Mouse (Mus musculus) MEL (cell line): ENCODE data around the gene Hsd11b2. TPM values are rescaled to one million over a fixed set of nuclear protein-coding genes. Genes with fewer than 3 reads are reported as not detected.

ENCODE experiments used
- DNase-seq: peaks from one replicate; pipeline ENCODE4 v3.0.0; 2011; ENCODE audit warnings: low read depth, low spot score
- H3K27ac ChIP-seq: 2 replicates; pipeline ENCODE4 v1.5.1; 2012; ENCODE audit warnings: low read depth, mild to moderate bottlenecking, control low read depth, low read length, moderate library complexity; ENCODE audit not compliant: control insufficient read depth
- H3K27me3 ChIP-seq, 2 experiments: fragments of 150-350 bp in 1 of 2; sonication (generic) in 1 of 2; 2 replicates each; pipeline ENCODE4 v1.6.1; 2012; ENCODE audit warnings: low read length in 2 of 2, mild to moderate bottlenecking in 2 of 2, improper control_type of control experiment in 1 of 2, moderate library complexity in 1 of 2; ENCODE audit not compliant: insufficient read depth in 2 of 2, control insufficient read depth in 1 of 2
- H3K36me3 ChIP-seq, 2 experiments: 2 replicates each; pipeline ENCODE4 v1.6.1; 2012 to 2014; ENCODE audit warnings: low read length in 2 of 2, improper control_type of control experiment in 1 of 2, inconsistent platforms in 1 of 2, mild to moderate bottlenecking in 1 of 2; ENCODE audit not compliant: insufficient read depth in 2 of 2, control insufficient read depth in 1 of 2
- H3K4me1 ChIP-seq, 2 experiments: fragments of 150-350 bp in 1 of 2; sonication (generic) in 1 of 2; 2 replicates each; pipeline ENCODE4 v1.6.1; 2012; ENCODE audit warnings: low read length in 2 of 2, improper control_type of control experiment in 1 of 2, mild to moderate bottlenecking in 1 of 2; ENCODE audit not compliant: insufficient read depth in 2 of 2, control insufficient read depth in 1 of 2
- H3K4me3 ChIP-seq, 2 experiments: fragments of 150-350 bp in 1 of 2; sonication (generic) in 1 of 2; 2 replicates each; pipeline ENCODE4 v1.5.1; 2012; ENCODE audit warnings: low read depth in 2 of 2, low read length in 2 of 2, mild to moderate bottlenecking in 2 of 2, moderate library complexity in 2 of 2, control low read depth in 1 of 2, improper control_type of control experiment in 1 of 2; ENCODE audit not compliant: control insufficient read depth in 1 of 2, insufficient read depth in 1 of 2
- H3K79me2 ChIP-seq: 2 replicates; pipeline ENCODE4 v1.6.1; 2012; ENCODE audit warnings: mild to moderate bottlenecking, low read length, moderate library complexity; ENCODE audit not compliant: control insufficient read depth, poor library complexity, insufficient read depth
- H3K9ac ChIP-seq: 2 replicates; pipeline ENCODE4 v1.6.1; 2012; ENCODE audit warnings: low read depth, mild to moderate bottlenecking, control low read depth, low read length, moderate library complexity; ENCODE audit not compliant: control insufficient read depth, poor library complexity, severe bottlenecking
- H3K9me3 ChIP-seq: fragments of 150-350 bp; sonication (generic); replicated peaks from 2 replicates; pipeline ENCODE4 v1.6.1; 2012; ENCODE audit warnings: mild to moderate bottlenecking, low read length, improper control_type of control experiment, moderate library complexity; ENCODE audit not compliant: insufficient read depth
- BHLHE40 ChIP-seq: IDR thresholded peaks from 2 replicates; pipeline ENCODE4 v1.6.1; 2012; ENCODE audit warnings: low read depth, mild to moderate bottlenecking, inconsistent platforms, low read length, improper control_type of control experiment, borderline replicate concordance
- CHD1 ChIP-seq: IDR thresholded peaks from 2 replicates; pipeline ENCODE4 v1.6.1; 2012; ENCODE audit warnings: low read depth, mild to moderate bottlenecking, inconsistent platforms, low read length, improper control_type of control experiment
- CHD2 ChIP-seq: IDR thresholded peaks from 2 replicates; pipeline ENCODE4 v1.6.1; 2011; ENCODE audit warnings: low read length, improper control_type of control experiment
- GABPA ChIP-seq: IDR thresholded peaks from 2 replicates; pipeline ENCODE4 v1.6.1; 2012; ENCODE audit warnings: low read depth, mild to moderate bottlenecking, inconsistent platforms, low read length, improper control_type of control experiment, moderate library complexity
- KAT2A ChIP-seq: conservative IDR thresholded peaks from 2 replicates; pipeline ENCODE4 v1.6.1; 2012; ENCODE audit warnings: low read depth, low read length, improper control_type of control experiment, inconsistent platforms
- MAFK ChIP-seq: IDR thresholded peaks from 2 replicates; pipeline ENCODE4 v1.6.1; 2011; ENCODE audit warnings: low read depth, mild to moderate bottlenecking, low read length, improper control_type of control experiment, borderline replicate concordance
- MAX ChIP-seq: IDR thresholded peaks from 2 replicates; pipeline ENCODE4 v1.6.1; 2011; ENCODE audit warnings: low read length, improper control_type of control experiment
- MAZ ChIP-seq: IDR thresholded peaks from 2 replicates; pipeline ENCODE4 v1.6.1; 2012; ENCODE audit warnings: low read depth, mild to moderate bottlenecking, inconsistent platforms, low read length, improper control_type of control experiment
- MYB ChIP-seq: IDR thresholded peaks from 2 replicates; pipeline ENCODE4 v1.6.1; 2011; ENCODE audit warnings: mild to moderate bottlenecking, low read depth, low read length, improper control_type of control experiment
- POLR2AphosphoS2 ChIP-seq: IDR thresholded peaks from 2 replicates; pipeline ENCODE4 v1.6.1; 2011; ENCODE audit warnings: low read length, improper control_type of control experiment
- POLR2AphosphoS5 ChIP-seq: IDR thresholded peaks from 2 replicates; pipeline ENCODE4 v1.6.1; 2012; ENCODE audit warnings: low read depth, borderline replicate concordance, mild to moderate bottlenecking, inconsistent platforms, low read length, moderate library complexity, mixed read lengths
- RAD21 ChIP-seq: IDR thresholded peaks from 2 replicates; pipeline ENCODE4 v1.6.1; 2011; ENCODE audit warnings: mild to moderate bottlenecking, low read depth, low read length, improper control_type of control experiment
- SIN3A ChIP-seq: IDR thresholded peaks from 2 replicates; pipeline ENCODE4 v1.6.1; 2012; ENCODE audit warnings: low read length, improper control_type of control experiment, inconsistent platforms
- SMC3 ChIP-seq: IDR thresholded peaks from 2 replicates; pipeline ENCODE4 v1.6.1; 2011; ENCODE audit warnings: low read depth, low read length, improper control_type of control experiment
- USF1 ChIP-seq: IDR thresholded peaks from 2 replicates; pipeline ENCODE4 v1.6.1; 2014; ENCODE audit warnings: low read depth, mild to moderate bottlenecking, inconsistent platforms, low read length, improper control_type of control experiment, moderate library complexity
- ZC3H11A ChIP-seq: IDR thresholded peaks from 2 replicates; pipeline ENCODE4 v1.6.1; 2012; ENCODE audit warnings: low read depth, mild to moderate bottlenecking, inconsistent platforms, low read length, improper control_type of control experiment
- ZKSCAN1 ChIP-seq: IDR thresholded peaks from 2 replicates; pipeline ENCODE4 v1.6.1; 2012; ENCODE audit warnings: low read depth, mild to moderate bottlenecking, inconsistent platforms, low read length, improper control_type of control experiment, moderate library complexity
- ZMIZ1 ChIP-seq: IDR thresholded peaks from 2 replicates; pipeline ENCODE4 v1.6.1; 2012; ENCODE audit warnings: low read depth, mild to moderate bottlenecking, inconsistent platforms, low read length, improper control_type of control experiment, moderate library complexity
- ZNF384 ChIP-seq: IDR thresholded peaks from 2 replicates; pipeline ENCODE4 v1.6.1; 2012; ENCODE audit warnings: low read depth, mild to moderate bottlenecking, inconsistent platforms, low read length, improper control_type of control experiment
- polyA plus RNA-seq, 2 experiments: library from polyadenylated mRNA; stranded (reverse) in 1 of 2; unstranded in 1 of 2; fragments of >175 nt in 1 of 2; fragments of >200 nt in 1 of 2; gene quantifications; 2 replicates each; pipeline versions ENCODE4 v1.2.1 to v1.2.4; 2012; ENCODE audit warnings: low replicate concordance in 2 of 2, low read depth in 1 of 2; ENCODE audit not compliant: insufficient read length in 2 of 2, insufficient read depth in 1 of 2, missing spikeins in 1 of 2
- total RNA-seq: library from RNA; depleted of rRNA; stranded (reverse); fragments of 300-350 nt; gene quantifications from 2 replicates; pipeline ENCODE4 v1.2.3, GENCODE M21; 2012

Hsd11b2 gene
- total and polyA plus RNA-seq, 3 experiments = 0.27 to 2.1 TPM; not detected in 1

- DNase-seq = no peak
- Histone ChIP-seq H3K36me3 (no peaks in the 10 kb centered on the region), H3K4me3 (no peak overlapping the region), H3K9ac (no peak overlapping the region), H3K79me2 (no peaks in the 10 kb centered on the region), H3K27me3 (no peaks in the 10 kb centered on the region), H3K9me3 (no peaks in the 10 kb centered on the region), H3K4me1 (peaks cover 0 to 3% of the 10 kb centered on the region in 2 experiments; a peak in 1 of 4 replicates), H3K27ac (no peak overlapping the region)
- TF ChIP-seq SMC3 (no peak), ZC3H11A (no peak), MAFK (no peak), MYB (no peak), MAX (no peak), SIN3A (no peak), POLR2AphosphoS2 (no peak), CHD2 (no peak), MAZ (no peak), ZKSCAN1 (no peak), ZMIZ1 (no peak), BHLHE40 (no peak), POLR2AphosphoS5 (no peak), ZNF384 (no peak), KAT2A (no peak), CHD1 (no peak), RAD21 (no peak), GABPA (no peak)
Observed at GRCm38 (mm10) chr8:105473816-105474606, 44.5 kb upstream of the Hsd11b2 start.

DNA sequence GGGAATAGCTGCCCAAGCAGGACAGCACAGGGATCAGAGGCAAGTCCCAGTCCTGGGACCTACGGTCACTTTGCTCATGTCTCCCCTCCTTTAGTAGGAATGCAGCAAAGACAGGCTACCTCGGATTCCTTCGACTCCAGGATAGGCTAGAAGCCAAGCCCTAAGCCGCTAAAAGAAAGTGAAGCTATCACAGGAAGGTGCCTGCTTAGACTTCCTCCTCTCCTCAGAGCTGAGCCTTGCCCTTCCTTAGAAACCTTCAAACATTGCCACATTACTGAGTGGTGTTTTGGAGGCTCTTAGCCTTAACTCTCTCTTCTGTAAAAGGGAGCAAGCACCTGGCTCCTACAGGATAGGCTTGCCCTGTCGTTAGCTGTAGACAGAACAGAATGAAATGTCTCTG is 43.9 kb upstream of the Hsd11b2 start:
- H3K27me3 ChIP-seq = no peaks in the 10 kb centered on the region
- DNase-seq = no peak
- peaks cover 0 to 2% of the 10 kb centered on the region in 2 experiments; a peak in 1 of 4 replicates for H3K4me1 ChIP-seq
- TF ChIP-seq ZC3H11A (no peak), ZNF384 (no peak), USF1 (no peak), CHD1 (no peak), ZMIZ1 (no peak), ZKSCAN1 (no peak)
- no peaks in the 10 kb centered on the region for H3K79me2 ChIP-seq
- H3K9me3 ChIP-seq = no peaks in the 10 kb centered on the region
- no peaks in the 10 kb centered on the region for H3K36me3 ChIP-seq
- no peak overlapping the region for H3K9ac ChIP-seq
- H3K27ac ChIP-seq = no peak overlapping the region
- H3K4me3 ChIP-seq = no peak overlapping the region
